Mouse (Mus musculus) G1E (cell line): ENCODE measurements around the gene Gm3952.

Experiments used
- CTCF ChIP-seq: IDR thresholded peaks from 2 replicates; pipeline ENCODE4 v1.5.1; 2012; ENCODE audit warnings: low read depth, low read length, inconsistent platforms, mixed read lengths
- POLR2AphosphoS5 ChIP-seq: IDR thresholded peaks from 2 replicates; pipeline ENCODE4 v1.6.1; 2012; ENCODE audit warnings: low read depth, low read length, inconsistent platforms; ENCODE audit not compliant: insufficient replicate concordance

DNA sequence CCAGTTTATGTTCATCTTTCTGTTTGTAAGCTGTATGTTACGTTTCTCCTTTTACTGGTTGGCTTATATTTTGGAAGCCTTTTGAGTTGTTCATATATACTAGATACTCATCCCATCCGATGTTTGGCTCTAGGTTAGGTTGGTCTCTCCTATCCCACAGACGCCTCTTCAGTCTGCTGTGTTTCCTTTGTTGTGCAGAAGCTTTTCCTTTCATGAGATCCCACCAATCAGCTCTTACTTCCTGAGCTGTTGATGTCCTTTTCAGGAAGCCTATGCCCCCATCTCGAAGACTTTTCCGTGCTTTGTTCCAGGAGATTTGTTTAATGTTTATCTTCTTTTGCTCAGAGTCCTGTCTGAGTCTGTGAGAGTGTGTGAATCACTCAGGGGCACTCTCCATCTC, 45.3 kb upstream of the Gm3952 start:
- TF ChIP-seq CTCF (no peak), POLR2AphosphoS5 (no peak)
